Mouse (Mus musculus) cerebellum, postnatal 36 days (tissue): ENCODE data around the gene Lrrc29.

Experiments
- DNase-seq, 2 experiments: peaks; one replicate each; pipeline ENCODE4 v3.0.0; 2021 to 2022; ENCODE audit warnings: mixed read lengths in 2 of 2

The Lrrc29 gene

GRCm38 (mm10) chr8:105326141-105326672 is at the start of gene Lrrc29, which contains the start of gene Tmem208:
Lrrc29 (minus strand) TSS chr8:105326278.
Tmem208 (plus strand) TSS chr8:105326354.
- peak; percentile 97 to 98 for DNase-seq

DNA sequence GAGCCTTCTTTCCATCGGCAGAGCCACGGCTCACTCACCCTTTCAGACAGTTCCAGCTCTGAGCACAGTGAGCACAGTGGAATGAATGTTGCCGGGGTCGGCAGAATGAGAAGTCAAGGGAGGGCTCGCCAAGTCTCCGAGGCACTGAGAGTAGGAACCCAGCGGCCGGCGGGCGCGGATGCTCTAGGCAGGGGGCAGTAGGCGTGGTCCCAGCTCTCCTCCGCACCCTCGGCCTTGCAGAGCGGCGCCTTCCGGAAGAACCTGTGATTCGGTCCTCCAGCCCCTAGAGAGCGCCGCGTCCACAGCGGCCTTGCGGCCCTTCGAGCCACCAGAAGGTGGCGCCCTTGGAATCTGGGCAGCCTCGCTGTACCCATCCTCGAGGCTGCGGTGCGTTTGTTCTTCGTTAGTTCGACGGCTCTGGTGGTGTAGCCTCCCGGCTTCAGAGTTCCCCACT is 48.5 kb upstream of the Lrrc29 start:
- DNase-seq, result peak in 1 of 2 experiments; percentile 39

GRCm38 (mm10) chr8:105373032-105373431 is 47.0 kb upstream of the Lrrc29 start, which contains the start of gene Plekhg4:
Plekhg4 (plus strand) TSS chr8:105373274.
- DNase-seq, result no peak

DNA sequence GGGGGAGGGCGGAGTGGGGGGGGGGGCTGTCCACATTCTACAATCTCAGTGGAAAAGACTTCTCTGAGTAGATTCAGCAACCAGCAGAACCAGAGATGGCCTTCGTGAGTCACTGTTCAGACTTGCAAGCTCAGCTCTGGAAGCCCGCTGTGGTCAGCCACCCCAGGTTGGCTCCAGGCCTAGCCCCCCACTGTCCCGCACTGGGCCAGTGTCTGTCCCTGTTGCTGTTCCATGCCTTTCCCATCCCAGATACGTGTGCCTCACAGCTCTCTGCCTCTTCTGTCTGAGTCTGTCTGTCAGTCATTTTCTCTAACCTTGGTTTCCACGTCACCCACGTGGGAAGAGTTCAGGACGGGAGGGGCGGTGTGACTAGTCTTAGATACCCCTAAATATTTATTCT is 46.4 kb upstream of the Lrrc29 start:
- peak in 1 of 2 experiments; percentile 46 for DNase-seq

DNA sequence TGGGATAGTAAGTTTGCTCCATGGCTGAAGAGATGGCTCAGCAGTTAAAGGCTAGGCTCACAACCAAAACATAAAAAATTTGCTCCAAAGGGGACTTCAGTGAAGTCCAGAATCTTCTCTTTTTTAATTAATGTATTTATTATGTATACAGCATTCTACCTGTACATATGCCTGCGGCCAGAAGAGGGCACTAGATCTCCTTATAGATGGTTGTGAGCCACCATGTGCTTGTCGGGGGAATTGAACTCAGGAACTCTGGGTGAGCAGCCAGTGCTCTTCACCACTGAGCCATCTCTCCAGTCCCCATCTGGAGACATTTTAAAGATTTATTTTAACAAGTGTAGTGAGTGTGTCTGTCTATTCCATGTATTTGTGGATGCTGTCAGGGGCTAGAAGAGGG is 41.0 kb upstream of the Lrrc29 start:
- no peak for DNase-seq

- no peak for DNase-seq
Measured at GRCm38 (mm10) chr8:105361751-105362702, 35.9 kb upstream of the Lrrc29 start.

GRCm38 (mm10) chr8:105359646-105360045 is 33.6 kb upstream of the Lrrc29 start:
- no peak for DNase-seq

- no peak for DNase-seq
Measured at GRCm38 (mm10) chr8:105359208-105359607, 33.1 kb upstream of the Lrrc29 start.

DNA sequence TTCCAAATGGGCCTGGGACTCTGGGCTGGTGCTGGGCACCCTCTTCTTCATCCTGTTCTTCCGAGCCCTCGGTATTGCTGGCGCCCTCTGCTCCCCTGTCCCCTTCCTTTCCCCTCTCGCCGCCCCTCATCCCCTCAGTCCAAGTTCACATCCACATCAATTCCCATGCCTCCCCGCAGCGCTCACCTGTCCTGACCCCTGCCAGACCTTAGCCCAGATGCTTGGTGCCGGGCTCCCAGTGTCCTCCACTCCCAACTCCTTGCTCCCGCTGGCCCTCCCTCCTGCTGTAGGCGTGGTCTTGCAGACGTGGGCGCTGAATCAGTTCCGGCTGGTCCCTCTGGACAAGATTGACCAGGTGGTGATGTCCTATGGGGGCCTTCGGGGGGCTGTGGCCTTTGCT is 30.6 kb upstream of the Lrrc29 start:
- no peak for DNase-seq

- DNase-seq, result no peak
Measured at GRCm38 (mm10) chr8:105355179-105356024, 29.3 kb upstream of the Lrrc29 start.

- no peak for DNase-seq
Measured at GRCm38 (mm10) chr8:105354549-105354948, 28.5 kb upstream of the Lrrc29 start.

GRCm38 (mm10) chr8:105353583-105354135 is 27.6 kb upstream of the Lrrc29 start:
- DNase-seq, result peak; percentile 62 to 67

DNA sequence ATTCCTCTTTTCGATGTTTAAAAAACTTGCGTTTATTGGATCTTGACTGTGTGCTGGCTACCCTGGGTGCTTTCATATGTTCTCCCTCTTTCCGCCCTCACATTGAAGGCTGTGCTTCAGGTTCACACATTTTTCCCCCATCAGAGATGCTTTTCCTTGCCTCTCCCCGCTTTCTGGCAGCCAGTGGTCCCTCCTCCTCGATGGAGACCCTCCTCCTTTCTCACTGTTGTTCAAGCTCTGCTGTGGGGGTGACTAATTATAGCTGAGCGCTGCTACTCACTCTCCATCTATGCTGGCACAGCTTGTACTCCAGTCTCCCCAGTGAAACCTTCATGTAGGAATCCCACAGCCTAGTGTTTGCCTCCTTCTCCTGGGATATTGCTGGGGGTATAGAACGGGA is 24.1 kb upstream of the Lrrc29 start:
- DNase-seq, result peak in 1 of 2 experiments; percentile 34

- peak; percentile 54 to 65 for DNase-seq
Measured at GRCm38 (mm10) chr8:105349096-105349771, 23.2 kb upstream of the Lrrc29 start.

DNA sequence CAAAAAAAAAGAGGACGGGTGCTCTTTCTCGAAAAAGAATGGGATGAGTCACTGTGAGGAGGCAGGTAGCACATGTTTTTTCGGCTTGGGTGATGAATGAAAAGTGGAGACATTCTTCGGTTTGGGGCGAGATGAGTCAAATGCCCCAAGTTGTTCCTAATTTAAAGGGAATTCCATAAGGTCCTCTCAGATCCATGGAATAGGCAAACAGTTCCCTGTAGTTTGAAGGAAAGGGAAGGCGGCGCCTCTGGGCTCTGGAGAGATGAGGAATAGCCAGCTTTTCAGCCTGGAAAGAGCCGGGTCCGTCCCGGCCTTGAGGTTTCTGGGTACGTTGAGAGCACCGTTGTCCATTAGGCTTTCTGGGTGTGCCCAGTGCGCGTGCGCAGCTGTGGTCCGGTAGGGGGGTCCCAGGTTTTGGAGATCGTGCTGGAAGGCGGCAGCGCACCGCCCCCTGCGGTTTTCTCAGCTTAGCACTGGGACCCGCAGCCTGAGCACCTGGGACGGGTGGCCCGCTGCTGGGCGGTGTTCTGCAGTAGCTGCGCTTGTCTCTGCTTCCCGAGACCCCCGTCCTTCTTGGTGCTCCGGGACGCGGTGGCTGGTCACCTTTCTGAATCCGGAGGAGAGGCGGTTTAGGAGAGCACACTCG is 22.5 kb upstream of the Lrrc29 start, which contains the start of gene Slc9a5:
TSS of gene Slc9a5 (plus strand) at position 394 of the 646 bp plus-strand sequence.
- peak; percentile 67 to 68 for DNase-seq

- DNase-seq, result peak; percentile 89 to 91
Measured at GRCm38 (mm10) chr8:105347428-105348221, 21.5 kb upstream of the Lrrc29 start, which contains the start of gene Fhod1. Fhod1 (minus strand) TSS chr8:105347953.

DNA sequence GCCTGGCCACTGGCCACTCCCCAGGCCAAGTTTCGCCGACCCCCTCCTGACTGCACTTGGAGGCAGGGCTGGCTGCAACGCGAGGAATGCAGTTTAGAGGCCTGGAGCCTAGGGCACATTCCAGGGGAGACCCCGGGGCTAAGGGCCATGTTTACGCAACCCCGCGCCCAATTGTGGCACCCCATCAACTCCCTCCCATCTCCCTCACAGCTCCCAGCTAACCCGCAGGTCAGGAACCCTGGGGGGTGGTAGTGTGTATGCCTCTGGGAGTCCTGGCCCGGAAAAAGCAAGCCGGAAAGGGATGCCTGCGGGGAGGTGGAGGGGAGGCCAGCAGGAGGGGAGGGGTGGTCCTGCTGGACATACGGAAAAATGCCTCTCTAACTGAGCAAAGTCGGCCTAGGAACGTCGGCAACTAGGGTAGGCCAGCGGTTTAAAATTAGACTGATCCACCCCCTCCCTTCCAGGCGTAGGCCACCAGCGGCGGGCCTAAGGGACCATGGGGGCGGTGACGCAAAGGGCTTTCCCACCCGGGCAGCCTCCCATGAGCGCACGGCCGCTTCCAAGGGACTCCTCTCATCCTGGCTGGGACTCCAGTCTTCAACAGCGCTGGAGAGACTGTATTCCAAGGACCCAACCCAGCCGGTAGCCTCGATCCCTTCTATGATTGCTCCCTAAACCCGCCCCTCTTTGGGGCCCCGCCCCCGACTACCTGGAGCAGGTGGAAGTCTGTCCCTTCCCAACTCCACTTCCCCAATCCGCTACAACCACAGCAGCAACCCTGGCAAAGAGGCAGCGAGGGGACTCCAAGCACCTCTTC is 20.7 kb upstream of the Lrrc29 start:
- DNase-seq, result no peak

DNA sequence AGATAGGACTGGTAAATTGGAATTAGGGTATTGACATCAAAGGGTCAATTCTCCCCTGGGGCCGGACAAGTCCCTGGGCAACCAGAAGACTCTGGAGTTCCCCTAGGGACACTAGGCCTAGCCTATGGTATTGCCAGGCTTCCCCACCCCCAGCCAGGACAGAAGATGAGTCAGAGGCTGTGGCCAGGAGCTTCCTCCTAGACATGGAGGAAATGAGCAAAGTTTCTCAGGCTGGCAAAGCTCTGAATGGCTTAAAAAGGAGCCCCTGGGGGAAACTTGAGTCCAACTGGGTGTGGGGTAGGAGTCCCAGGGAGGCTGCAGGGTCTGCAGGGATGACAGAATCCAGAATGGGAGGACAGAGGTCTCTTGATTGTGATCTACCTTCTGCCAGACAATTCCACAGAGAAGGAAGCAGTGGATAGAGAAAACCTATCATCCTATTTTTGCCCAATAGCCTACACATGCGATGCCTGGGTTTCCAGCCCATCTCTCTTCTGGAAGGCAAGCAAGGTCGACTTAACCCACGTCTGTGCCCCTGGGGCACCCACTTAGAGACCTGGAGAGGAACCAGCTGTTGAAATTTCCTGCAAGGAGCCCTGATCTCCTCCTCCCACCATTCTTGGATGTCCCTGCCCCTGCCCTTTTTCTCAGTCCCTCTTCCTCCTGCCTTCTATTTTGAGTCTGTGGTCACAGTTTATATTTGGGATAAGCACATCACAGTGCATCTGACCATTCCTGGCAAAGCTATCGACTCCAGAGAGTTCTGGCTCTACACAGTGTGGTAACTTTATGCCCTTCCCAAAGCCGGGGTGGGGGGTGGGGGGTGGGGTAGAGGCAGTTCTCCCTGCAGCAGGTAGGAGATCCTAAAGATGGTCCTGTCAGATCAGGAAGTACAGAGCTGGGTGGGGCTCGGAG is 19.2 kb upstream of the Lrrc29 start:
- no peak for DNase-seq
